Mouse (Mus musculus) MEL (cell line): Measurements from ENCODE around the gene Nr5a1. TPM values are rescaled to one million over a fixed set of nuclear protein-coding genes. Genes with fewer than 3 reads are reported as not detected.

ENCODE experiments used
- DNase-seq: peaks from one replicate; pipeline ENCODE4 v3.0.0; 2011; ENCODE audit warnings: low read depth, low spot score
- H3K27ac ChIP-seq: 2 replicates; pipeline ENCODE4 v1.5.1; 2012; ENCODE audit warnings: low read depth, mild to moderate bottlenecking, control low read depth, low read length, moderate library complexity; ENCODE audit not compliant: control insufficient read depth
- H3K27me3 ChIP-seq, 2 experiments: fragments of 150-350 bp in 1 of 2; sonication (generic) in 1 of 2; 2 replicates each; pipeline ENCODE4 v1.6.1; 2012; ENCODE audit warnings: low read length in 2 of 2, mild to moderate bottlenecking in 2 of 2, improper control_type of control experiment in 1 of 2, moderate library complexity in 1 of 2; ENCODE audit not compliant: insufficient read depth in 2 of 2, control insufficient read depth in 1 of 2
- H3K36me3 ChIP-seq, 2 experiments: 2 replicates each; pipeline ENCODE4 v1.6.1; 2012 to 2014; ENCODE audit warnings: low read length in 2 of 2, improper control_type of control experiment in 1 of 2, inconsistent platforms in 1 of 2, mild to moderate bottlenecking in 1 of 2; ENCODE audit not compliant: insufficient read depth in 2 of 2, control insufficient read depth in 1 of 2
- H3K4me1 ChIP-seq, 2 experiments: fragments of 150-350 bp in 1 of 2; sonication (generic) in 1 of 2; 2 replicates each; pipeline ENCODE4 v1.6.1; 2012; ENCODE audit warnings: low read length in 2 of 2, improper control_type of control experiment in 1 of 2, mild to moderate bottlenecking in 1 of 2; ENCODE audit not compliant: insufficient read depth in 2 of 2, control insufficient read depth in 1 of 2
- H3K4me3 ChIP-seq, 2 experiments: fragments of 150-350 bp in 1 of 2; sonication (generic) in 1 of 2; 2 replicates each; pipeline ENCODE4 v1.5.1; 2012; ENCODE audit warnings: low read depth in 2 of 2, low read length in 2 of 2, mild to moderate bottlenecking in 2 of 2, moderate library complexity in 2 of 2, control low read depth in 1 of 2, improper control_type of control experiment in 1 of 2; ENCODE audit not compliant: control insufficient read depth in 1 of 2, insufficient read depth in 1 of 2
- H3K79me2 ChIP-seq: 2 replicates; pipeline ENCODE4 v1.6.1; 2012; ENCODE audit warnings: mild to moderate bottlenecking, low read length, moderate library complexity; ENCODE audit not compliant: control insufficient read depth, poor library complexity, insufficient read depth
- H3K9ac ChIP-seq: 2 replicates; pipeline ENCODE4 v1.6.1; 2012; ENCODE audit warnings: low read depth, mild to moderate bottlenecking, control low read depth, low read length, moderate library complexity; ENCODE audit not compliant: control insufficient read depth, poor library complexity, severe bottlenecking
- H3K9me3 ChIP-seq: fragments of 150-350 bp; sonication (generic); replicated peaks from 2 replicates; pipeline ENCODE4 v1.6.1; 2012; ENCODE audit warnings: mild to moderate bottlenecking, low read length, improper control_type of control experiment, moderate library complexity; ENCODE audit not compliant: insufficient read depth
- BHLHE40 ChIP-seq: IDR thresholded peaks from 2 replicates; pipeline ENCODE4 v1.6.1; 2012; ENCODE audit warnings: low read depth, mild to moderate bottlenecking, inconsistent platforms, low read length, improper control_type of control experiment, borderline replicate concordance
- CHD2 ChIP-seq: IDR thresholded peaks from 2 replicates; pipeline ENCODE4 v1.6.1; 2011; ENCODE audit warnings: low read length, improper control_type of control experiment
- CTCF ChIP-seq, 3 experiments: IDR thresholded peaks in 2 of 3; conservative IDR thresholded peaks in 1 of 3; 2 replicates each; pipeline ENCODE4 v1.5.1; 2011 to 2012; ENCODE audit warnings: low read length in 3 of 3, low read depth in 2 of 3, mild to moderate bottlenecking in 2 of 3, improper control_type of control experiment in 1 of 3, inconsistent platforms in 1 of 3, mixed read lengths in 1 of 3, moderate library complexity in 1 of 3; ENCODE audit not compliant: control insufficient read depth in 1 of 3, insufficient read depth in 1 of 3, poor library complexity in 1 of 3, severe bottlenecking in 1 of 3
- E2F4 ChIP-seq: IDR thresholded peaks from 2 replicates; pipeline ENCODE4 v1.6.1; 2011; ENCODE audit warnings: low read depth, low read length, improper control_type of control experiment, borderline replicate concordance
- ELF1 ChIP-seq: IDR thresholded peaks from 2 replicates; pipeline ENCODE4 v1.6.1; 2014; ENCODE audit warnings: low read depth, mild to moderate bottlenecking, inconsistent platforms, low read length, improper control_type of control experiment, moderate library complexity
- EP300 ChIP-seq, 2 experiments: IDR thresholded peaks; 2 replicates each; pipeline ENCODE4 v1.6.1; 2011; ENCODE audit warnings: improper control_type of control experiment in 2 of 2, low read length in 2 of 2, low read depth in 1 of 2, mild to moderate bottlenecking in 1 of 2
- ETS1 ChIP-seq: IDR thresholded peaks from 2 replicates; pipeline ENCODE4 v1.6.1; 2012; ENCODE audit warnings: low read depth, mild to moderate bottlenecking, inconsistent platforms, low read length, improper control_type of control experiment, moderate library complexity
- GATA1 ChIP-seq: IDR thresholded peaks from 2 replicates; pipeline ENCODE4 v1.6.1; 2011; ENCODE audit warnings: low read depth, low read length, improper control_type of control experiment
- HCFC1 ChIP-seq: IDR thresholded peaks from 2 replicates; pipeline ENCODE4 v1.6.1; 2012; ENCODE audit warnings: low read depth, mild to moderate bottlenecking, inconsistent platforms, low read length, improper control_type of control experiment, moderate library complexity
- JUND ChIP-seq: IDR thresholded peaks from 2 replicates; pipeline ENCODE4 v1.6.1; 2011; ENCODE audit warnings: low read depth, mild to moderate bottlenecking, improper control_type of control experiment, low read length
- KAT2A ChIP-seq: conservative IDR thresholded peaks from 2 replicates; pipeline ENCODE4 v1.6.1; 2012; ENCODE audit warnings: low read depth, low read length, improper control_type of control experiment, inconsistent platforms
- MAFK ChIP-seq: IDR thresholded peaks from 2 replicates; pipeline ENCODE4 v1.6.1; 2011; ENCODE audit warnings: low read depth, mild to moderate bottlenecking, low read length, improper control_type of control experiment, borderline replicate concordance
- MAX ChIP-seq: IDR thresholded peaks from 2 replicates; pipeline ENCODE4 v1.6.1; 2011; ENCODE audit warnings: low read length, improper control_type of control experiment
- MAZ ChIP-seq: IDR thresholded peaks from 2 replicates; pipeline ENCODE4 v1.6.1; 2012; ENCODE audit warnings: low read depth, mild to moderate bottlenecking, inconsistent platforms, low read length, improper control_type of control experiment
- MEF2A ChIP-seq: IDR thresholded peaks from 2 replicates; pipeline ENCODE4 v1.6.1; 2014; ENCODE audit warnings: low read depth, mild to moderate bottlenecking, inconsistent platforms, low read length, improper control_type of control experiment; ENCODE audit not compliant: poor library complexity, insufficient replicate concordance, severe bottlenecking; ENCODE audit errors: extremely low read depth
- MXI1 ChIP-seq: IDR thresholded peaks from 2 replicates; pipeline ENCODE4 v1.6.1; 2011; ENCODE audit warnings: mild to moderate bottlenecking, low read depth, low read length, improper control_type of control experiment
- MYC ChIP-seq: IDR thresholded peaks from 2 replicates; pipeline ENCODE4 v1.6.1; 2011; ENCODE audit warnings: low read depth, mild to moderate bottlenecking, low read length, improper control_type of control experiment, moderate library complexity
- NELFE ChIP-seq: IDR thresholded peaks from 2 replicates; pipeline ENCODE4 v1.6.1; 2011; ENCODE audit warnings: low read depth, low read length, improper control_type of control experiment
- NRF1 ChIP-seq: IDR thresholded peaks from 2 replicates; pipeline ENCODE4 v1.6.1; 2014; ENCODE audit warnings: low read depth, mild to moderate bottlenecking, inconsistent platforms, low read length, improper control_type of control experiment, moderate library complexity; ENCODE audit not compliant: poor library complexity, insufficient read depth, severe bottlenecking
- POLR2A ChIP-seq, 2 experiments: IDR thresholded peaks; 2 replicates each; pipeline ENCODE4 v1.6.1; 2011 to 2012; ENCODE audit warnings: low read length in 2 of 2, mild to moderate bottlenecking in 2 of 2, control low read depth in 1 of 2, improper control_type of control experiment in 1 of 2, low read depth in 1 of 2, moderate library complexity in 1 of 2; ENCODE audit not compliant: control insufficient read depth in 1 of 2, insufficient read depth in 1 of 2, poor library complexity in 1 of 2
- POLR2AphosphoS2 ChIP-seq: IDR thresholded peaks from 2 replicates; pipeline ENCODE4 v1.6.1; 2011; ENCODE audit warnings: low read length, improper control_type of control experiment
- POLR2AphosphoS5 ChIP-seq: IDR thresholded peaks from 2 replicates; pipeline ENCODE4 v1.6.1; 2012; ENCODE audit warnings: low read depth, borderline replicate concordance, mild to moderate bottlenecking, inconsistent platforms, low read length, moderate library complexity, mixed read lengths
- RAD21 ChIP-seq: IDR thresholded peaks from 2 replicates; pipeline ENCODE4 v1.6.1; 2011; ENCODE audit warnings: mild to moderate bottlenecking, low read depth, low read length, improper control_type of control experiment
- RCOR1 ChIP-seq: IDR thresholded peaks from 2 replicates; pipeline ENCODE4 v1.6.1; 2012; ENCODE audit warnings: low read depth, mild to moderate bottlenecking, inconsistent platforms, low read length, improper control_type of control experiment
- SIN3A ChIP-seq: IDR thresholded peaks from 2 replicates; pipeline ENCODE4 v1.6.1; 2012; ENCODE audit warnings: low read length, improper control_type of control experiment, inconsistent platforms
- SMC3 ChIP-seq: IDR thresholded peaks from 2 replicates; pipeline ENCODE4 v1.6.1; 2011; ENCODE audit warnings: low read depth, low read length, improper control_type of control experiment
- TAL1 ChIP-seq: IDR thresholded peaks from 2 replicates; pipeline ENCODE4 v1.6.1; 2012; ENCODE audit warnings: mild to moderate bottlenecking, inconsistent platforms, low read length, moderate library complexity, mixed read lengths
- TBP ChIP-seq: IDR thresholded peaks from 2 replicates; pipeline ENCODE4 v1.8.0; 2011; ENCODE audit warnings: low read depth, low read length, improper control_type of control experiment
- TCF12 ChIP-seq: IDR thresholded peaks from 2 replicates; pipeline ENCODE4 v1.6.1; 2014; ENCODE audit warnings: low read depth, mild to moderate bottlenecking, inconsistent platforms, low read length, improper control_type of control experiment, moderate library complexity
- UBTF ChIP-seq: IDR thresholded peaks from 2 replicates; pipeline ENCODE4 v1.6.1; 2012; ENCODE audit warnings: low read depth, mild to moderate bottlenecking, inconsistent platforms, low read length, improper control_type of control experiment, moderate library complexity, borderline replicate concordance; ENCODE audit not compliant: insufficient read depth
- USF1 ChIP-seq: IDR thresholded peaks from 2 replicates; pipeline ENCODE4 v1.6.1; 2014; ENCODE audit warnings: low read depth, mild to moderate bottlenecking, inconsistent platforms, low read length, improper control_type of control experiment, moderate library complexity
- USF2 ChIP-seq, 2 experiments: IDR thresholded peaks; 2 replicates each; pipeline ENCODE4 v1.6.1; 2011 to 2012; ENCODE audit warnings: improper control_type of control experiment in 2 of 2, low read length in 2 of 2, borderline replicate concordance in 1 of 2, inconsistent platforms in 1 of 2, low read depth in 1 of 2, mild to moderate bottlenecking in 1 of 2; ENCODE audit not compliant: insufficient read depth in 1 of 2
- ZC3H11A ChIP-seq: IDR thresholded peaks from 2 replicates; pipeline ENCODE4 v1.6.1; 2012; ENCODE audit warnings: low read depth, mild to moderate bottlenecking, inconsistent platforms, low read length, improper control_type of control experiment
- ZKSCAN1 ChIP-seq: IDR thresholded peaks from 2 replicates; pipeline ENCODE4 v1.6.1; 2012; ENCODE audit warnings: low read depth, mild to moderate bottlenecking, inconsistent platforms, low read length, improper control_type of control experiment, moderate library complexity
- ZMIZ1 ChIP-seq: IDR thresholded peaks from 2 replicates; pipeline ENCODE4 v1.6.1; 2012; ENCODE audit warnings: low read depth, mild to moderate bottlenecking, inconsistent platforms, low read length, improper control_type of control experiment, moderate library complexity
- ZNF384 ChIP-seq: IDR thresholded peaks from 2 replicates; pipeline ENCODE4 v1.6.1; 2012; ENCODE audit warnings: low read depth, mild to moderate bottlenecking, inconsistent platforms, low read length, improper control_type of control experiment
- polyA plus RNA-seq, 2 experiments: library from polyadenylated mRNA; stranded (reverse) in 1 of 2; unstranded in 1 of 2; fragments of >175 nt in 1 of 2; fragments of >200 nt in 1 of 2; gene quantifications; 2 replicates each; pipeline versions ENCODE4 v1.2.1 to v1.2.4; 2012; ENCODE audit warnings: low replicate concordance in 2 of 2, low read depth in 1 of 2; ENCODE audit not compliant: insufficient read length in 2 of 2, insufficient read depth in 1 of 2, missing spikeins in 1 of 2
- total RNA-seq: library from RNA; depleted of rRNA; stranded (reverse); fragments of 300-350 nt; gene quantifications from 2 replicates; pipeline ENCODE4 v1.2.3, GENCODE M21; 2012

Nr5a1 gene
- total and polyA plus RNA-seq, 3 experiments: not detected

DNA sequence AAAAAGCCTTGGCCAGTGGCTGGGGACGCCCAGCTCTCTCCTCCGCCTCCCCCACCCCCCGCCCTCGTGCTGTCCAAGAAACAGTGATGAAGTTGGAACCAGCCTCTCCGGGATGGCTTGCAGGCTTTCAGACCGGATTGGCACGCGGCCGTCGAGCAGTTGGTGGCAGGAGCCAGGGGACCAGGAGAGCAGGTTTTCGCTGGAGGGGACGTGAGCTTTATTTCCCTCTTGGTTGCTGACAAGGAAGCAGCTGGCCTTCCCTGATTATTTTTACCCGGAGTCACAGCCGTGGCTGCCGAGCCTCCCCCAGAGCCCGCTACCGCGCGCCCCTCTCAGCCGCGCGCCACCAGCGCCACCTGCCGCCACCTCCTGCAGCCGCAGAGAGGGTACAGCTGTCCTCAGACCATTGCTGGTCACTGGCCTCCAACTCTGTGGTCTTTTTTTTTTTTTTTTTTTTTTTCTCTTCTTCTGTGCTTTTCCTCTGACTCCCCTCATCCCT, 56.0 kb downstream of the Nr5a1 start:
- DNase-seq: peak; percentile 84
- Histone ChIP-seq H3K9ac (peak overlapping the region; percentile 61), H3K4me1 (peaks cover 0 to 3% of the 10 kb centered on the region in 2 experiments; a peak in 3 of 4 replicates), H3K4me3 (peak overlapping the region; percentile 59 to 62), H3K36me3 (peaks cover 0 to 6% of the 10 kb centered on the region in 2 experiments; a peak in 2 of 4 replicates), H3K27ac (no peak overlapping the region), H3K9me3 (no peaks in the 10 kb centered on the region), H3K27me3 (no peaks in the 10 kb centered on the region; a peak in 1 of 4 replicates), H3K79me2 (no peaks in the 10 kb centered on the region)
- TF ChIP-seq ETS1: 0 out of 2 replicates have a peak, but pooled peaks have one; percentile 47
- no peak for TF ChIP-seq TBP
- TF ChIP-seq BHLHE40: 0 out of 2 replicates have a peak, but pooled peaks have one; percentile 12
- no peak for TF ChIP-seq MEF2A
- no peak for TF ChIP-seq SIN3A
- no peak for TF ChIP-seq USF2 (IDR thresholded peaks at IDR 0.05; ENCODE audit: borderline replicate concordance in 1 of 2, insufficient read depth in 1 of 2, low read depth in 1 of 2, low read length in 2 of 2)
- TF ChIP-seq SMC3: peak; percentile 79
- TF ChIP-seq ZKSCAN1: no peak
- TF ChIP-seq CHD2: no peak
- TF ChIP-seq NELFE: no peak
- no peak for TF ChIP-seq E2F4
- peak; percentile 39 for TF ChIP-seq ZNF384
- no peak for TF ChIP-seq NRF1
- TF ChIP-seq USF1: no peak
- peak; percentile 52; the same call in 1 of the 2 replicates for TF ChIP-seq MYC
- TF ChIP-seq KAT2A: no peak
- no peak for TF ChIP-seq MAFK
- no peak; the same call in 1 of the 2 replicates for TF ChIP-seq MAZ
- no peak for TF ChIP-seq JUND
- peak in 1 of 2 experiments; percentile 46; a peak in 2 of 4 replicates for TF ChIP-seq EP300 (IDR thresholded peaks at IDR 0.05; ENCODE audit: low read depth in 1 of 2, low read length in 2 of 2)
- TF ChIP-seq TAL1: peak; percentile 79
- TF ChIP-seq MAX: peak; percentile 49
- 0 out of 2 replicates have a peak, but pooled peaks have one; percentile 8 for TF ChIP-seq GATA1
- TF ChIP-seq ZC3H11A: peak; percentile 44
- no peak for TF ChIP-seq ZMIZ1
- 0 out of 2 replicates have a peak, but pooled peaks have one; percentile 12 for TF ChIP-seq RCOR1
- peak; percentile 57 to 98 (median 89) for TF ChIP-seq CTCF (IDR thresholded peaks at IDR 0.05 in 2 of 3, conservative IDR thresholded peaks at IDR 0.05 in 1 of 3; ENCODE audit: control insufficient read depth in 1 of 3, insufficient read depth in 1 of 3, low read depth in 2 of 3, low read length in 3 of 3, poor library complexity in 1 of 3, severe bottlenecking in 1 of 3)
- TF ChIP-seq TCF12: peak; percentile 53; the same call in 1 of the 2 replicates
- TF ChIP-seq ELF1: 0 out of 2 replicates have a peak, but pooled peaks have one; percentile 33
- TF ChIP-seq RAD21: peak; percentile 88
- TF ChIP-seq UBTF: no peak
- peak; percentile 59 for TF ChIP-seq MXI1
- TF ChIP-seq POLR2AphosphoS5: no peak
- TF ChIP-seq HCFC1: no peak
- no peak; a peak in 1 of 4 replicates for TF ChIP-seq POLR2A (IDR thresholded peaks at IDR 0.05; ENCODE audit: control insufficient read depth in 1 of 2, insufficient read depth in 1 of 2, low read depth in 1 of 2, low read length in 2 of 2, poor library complexity in 1 of 2)
- no peak for TF ChIP-seq POLR2AphosphoS2
